Mouse (Mus musculus) cerebellum, postnatal 14 days (tissue): ENCODE measurements around the gene Rel.

Experiments used
- DNase-seq, 2 experiments: peaks; one replicate each; pipeline ENCODE4 v3.0.0; 2021; ENCODE audit warnings: mixed read lengths in 2 of 2

The Rel gene

DNA sequence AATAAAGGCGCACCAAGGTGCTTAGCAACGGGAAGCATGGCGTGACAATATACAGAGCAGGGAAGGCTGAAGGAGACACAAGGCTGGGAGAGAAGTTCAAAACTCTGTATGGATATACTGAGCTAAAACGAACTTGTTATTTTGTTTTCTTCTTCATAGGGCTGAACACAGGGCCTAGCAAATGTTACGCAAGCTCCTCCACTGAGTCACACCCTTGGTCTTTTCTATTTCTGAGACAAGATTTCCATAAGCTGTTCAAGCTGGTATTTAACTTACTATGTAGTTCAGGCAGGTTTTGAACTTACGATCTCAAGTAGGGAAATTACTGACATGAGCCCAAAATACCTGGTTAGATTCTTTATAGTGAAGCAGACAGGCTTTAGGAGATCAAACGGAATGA, 29.4 kb downstream of the Rel start:
- DNase-seq = no peak

GRCm38 (mm10) chr11:23740895-23741294, 29.9 kb downstream of the Rel start:
- no peak for DNase-seq

DNA sequence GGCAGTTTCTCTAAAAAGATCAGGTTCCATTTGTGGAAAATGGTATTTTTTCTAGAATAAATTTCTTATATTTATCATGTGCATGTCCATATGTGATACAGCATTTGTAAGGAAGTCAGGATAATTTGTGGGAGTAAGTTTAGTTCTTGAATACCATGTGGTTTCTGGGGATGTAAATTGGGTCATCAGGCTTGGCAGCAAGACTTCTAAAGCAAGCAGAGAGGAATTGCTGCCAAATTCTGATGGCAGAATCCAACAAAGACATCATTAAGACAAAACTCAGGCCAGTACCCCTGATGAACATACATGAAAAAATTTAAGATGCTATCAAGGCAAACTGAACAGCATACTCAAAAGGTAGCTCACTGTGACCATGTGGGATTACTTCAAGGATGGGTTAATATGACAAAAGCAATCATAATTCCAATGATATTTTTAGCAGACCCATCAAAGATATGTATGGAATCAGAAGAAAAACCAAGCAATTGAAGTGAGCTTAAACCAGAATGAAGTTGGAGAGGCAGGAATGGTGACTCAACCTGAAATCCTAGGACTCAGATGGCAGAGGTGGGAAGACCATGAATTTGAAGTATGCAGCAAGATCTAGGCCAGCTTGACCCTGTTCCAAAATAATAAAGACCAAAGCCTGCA, 34.8 kb downstream of the Rel start:
- peak; percentile 42 to 67 for DNase-seq

- no peak for DNase-seq
These were observed 36.0 kb downstream of the Rel start for GRCm38 (mm10) chr11:23734749-23735286.

- no peak for DNase-seq
These were observed 37.9 kb downstream of the Rel start for GRCm38 (mm10) chr11:23732840-23733239.

- no peak for DNase-seq
These were observed 40.6 kb downstream of the Rel start for GRCm38 (mm10) chr11:23730120-23730519.

- no peak for DNase-seq
These were observed 42.6 kb downstream of the Rel start for GRCm38 (mm10) chr11:23728186-23728585.

GRCm38 (mm10) chr11:23726441-23726840, 44.3 kb downstream of the Rel start:
- no peak for DNase-seq

DNA sequence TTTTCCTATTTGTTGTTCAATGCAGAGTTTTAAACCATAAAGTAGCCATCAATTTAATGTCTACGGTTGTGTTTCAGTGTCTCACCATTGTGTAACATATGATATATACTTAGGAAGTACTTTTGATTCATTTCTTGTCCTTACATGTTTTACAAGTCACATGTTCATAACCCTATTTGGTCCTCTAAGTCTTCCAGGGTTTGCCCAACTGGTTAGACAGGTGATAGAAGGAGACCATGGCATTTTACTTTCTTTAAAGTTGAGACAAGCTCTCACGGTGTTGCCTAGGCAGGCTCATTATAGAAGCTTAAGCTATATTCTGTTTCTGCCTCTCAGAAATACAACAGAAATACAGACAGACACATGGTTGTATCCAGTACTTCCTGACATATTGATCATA, 44.9 kb downstream of the Rel start:
- DNase-seq = no peak

- DNase-seq = no peak
These were observed 48.4 kb downstream of the Rel start for GRCm38 (mm10) chr11:23722326-23722725.

GRCm38 (mm10) chr11:23719825-23720224, 50.9 kb downstream of the Rel start:
- no peak for DNase-seq

- no peak for DNase-seq
These were observed 51.9 kb downstream of the Rel start for GRCm38 (mm10) chr11:23718856-23719255.

- DNase-seq = no peak
These were observed 58.5 kb downstream of the Rel start for GRCm38 (mm10) chr11:23712299-23712698.

- no peak for DNase-seq
These were observed 66.0 kb downstream of the Rel start for GRCm38 (mm10) chr11:23704604-23705294.

GRCm38 (mm10) chr11:23701831-23702230, 68.9 kb downstream of the Rel start:
- no peak for DNase-seq

DNA sequence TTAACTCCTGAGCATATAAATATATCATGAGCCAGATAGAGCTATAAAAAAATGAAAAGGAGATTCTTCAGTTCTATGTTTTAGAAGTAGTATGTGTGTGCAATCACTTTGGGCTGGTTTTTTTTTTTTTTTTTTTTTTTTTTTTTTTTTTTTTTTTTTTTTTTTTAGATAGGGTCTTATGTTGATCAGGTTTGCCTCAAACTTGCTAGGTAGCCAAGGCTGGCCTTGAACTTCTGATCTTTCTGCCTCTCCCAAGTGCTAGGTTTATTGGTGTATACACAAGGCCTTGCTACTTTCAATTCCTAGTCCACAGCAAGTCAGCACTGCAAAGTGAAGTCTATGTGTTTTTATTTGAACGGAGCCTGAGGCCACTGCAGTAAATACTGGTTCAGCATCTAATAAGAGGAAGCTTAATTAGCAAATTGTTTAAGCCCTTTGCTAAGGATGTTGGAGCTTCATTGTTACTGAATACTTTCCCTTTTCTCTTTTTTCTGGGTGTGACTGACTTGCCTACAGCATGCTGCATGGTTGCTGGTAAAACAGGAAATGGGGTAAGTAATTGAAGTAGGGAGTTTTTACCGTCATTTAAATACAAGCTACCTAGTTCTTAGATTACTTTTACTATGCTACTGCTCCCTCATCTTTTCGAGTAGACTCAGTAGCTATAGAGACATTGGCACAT, 71.2 kb downstream of the Rel start:
- no peak for DNase-seq

- DNase-seq = no peak
These were observed 72.2 kb downstream of the Rel start for GRCm38 (mm10) chr11:23698526-23698925.

GRCm38 (mm10) chr11:23695847-23696246, 74.9 kb downstream of the Rel start:
- DNase-seq = no peak

GRCm38 (mm10) chr11:23693286-23693685, 77.5 kb downstream of the Rel start:
- DNase-seq = no peak

- no peak for DNase-seq
These were observed 82.7 kb downstream of the Rel start for GRCm38 (mm10) chr11:23688060-23688459.
